Mouse (Mus musculus): ENCODE data around the gene Slc2a4. TPM values are rescaled to one million over a fixed set of nuclear protein-coding genes. Genes with fewer than 3 reads are reported as not detected.

Gene Slc2a4
- 1 to 10 TPM; 4.8 to 5.4 (median 5.1) TPM for total RNA-seq (2022)

- peak; percentile 28 to 34 for DNase-seq (ENCODE audit: low spot score in 2 of 2)
Measured at GRCm38 (mm10) chr11:69948066-69948762, at the start of gene Slc2a4. Gene Slc2a4 (minus strand): TSS chr11:69948188.

GRCm38 (mm10) chr11:69997070-69997509, 49.1 kb upstream of the Slc2a4 start:
- peak in 1 of 2 experiments; percentile 77 for DNase-seq (ENCODE audit: low spot score in 2 of 2)

- DNase-seq (ENCODE audit: low spot score in 2 of 2) = no peak
Measured at GRCm38 (mm10) chr11:69996161-69997061, 48.4 kb upstream of the Slc2a4 start.

- DNase-seq (ENCODE audit: low spot score in 2 of 2) = peak; percentile 86 to 98
Measured at GRCm38 (mm10) chr11:69995391-69995960, 47.5 kb upstream of the Slc2a4 start, which contains the start of gene Phf23. Gene Phf23 (plus strand): TSS chr11:69995777.

GRCm38 (mm10) chr11:69994401-69995090, 46.6 kb upstream of the Slc2a4 start:
- no peak for DNase-seq (ENCODE audit: low spot score in 2 of 2)

GRCm38 (mm10) chr11:69992932-69993331, 44.9 kb upstream of the Slc2a4 start:
- DNase-seq (ENCODE audit: low spot score in 2 of 2) = no peak

- DNase-seq (ENCODE audit: low spot score in 2 of 2) = no peak
Measured at GRCm38 (mm10) chr11:69992396-69992795, 44.4 kb upstream of the Slc2a4 start.

- DNase-seq (ENCODE audit: low spot score in 2 of 2) = no peak
Measured at GRCm38 (mm10) chr11:69991711-69992110, 43.7 kb upstream of the Slc2a4 start.

GRCm38 (mm10) chr11:69990850-69991691, 43.1 kb upstream of the Slc2a4 start, which contains the start of gene Gabarap:
Gene Gabarap (plus strand): TSS chr11:69991143.
- peak; percentile 94 to 95 for DNase-seq (ENCODE audit: low spot score in 2 of 2)

- no peak for DNase-seq (ENCODE audit: low spot score in 2 of 2)
Measured at GRCm38 (mm10) chr11:69989949-69990348, 42.0 kb upstream of the Slc2a4 start.

GRCm38 (mm10) chr11:69984431-69984830, 36.4 kb upstream of the Slc2a4 start:
- no peak for DNase-seq (ENCODE audit: low spot score in 2 of 2)

GRCm38 (mm10) chr11:69983377-69983776, 35.4 kb upstream of the Slc2a4 start:
- DNase-seq (ENCODE audit: low spot score in 2 of 2) = no peak

GRCm38 (mm10) chr11:69982877-69983276, 34.9 kb upstream of the Slc2a4 start:
- DNase-seq (ENCODE audit: low spot score in 2 of 2) = no peak

GRCm38 (mm10) chr11:69982225-69982624, 34.2 kb upstream of the Slc2a4 start, which contains the start of gene Elp5:
Gene Elp5 (minus strand): TSS chr11:69982517.
- DNase-seq (ENCODE audit: low spot score in 2 of 2) = no peak

- DNase-seq (ENCODE audit: low spot score in 2 of 2) = no peak
Measured at GRCm38 (mm10) chr11:69981141-69981762, 33.3 kb upstream of the Slc2a4 start, which contains the start of gene Ctdnep1. Gene Ctdnep1 (plus strand): TSS chr11:69981156.

GRCm38 (mm10) chr11:69980196-69981140, 32.5 kb upstream of the Slc2a4 start:
- DNase-seq (ENCODE audit: low spot score in 2 of 2) = peak; percentile 97 to 100

GRCm38 (mm10) chr11:69979827-69980195, 31.8 kb upstream of the Slc2a4 start:
- no peak for DNase-seq (ENCODE audit: low spot score in 2 of 2)

- DNase-seq (ENCODE audit: low spot score in 2 of 2) = no peak
Measured at GRCm38 (mm10) chr11:69976271-69976670, 28.3 kb upstream of the Slc2a4 start.
